Mouse (Mus musculus) limb, embryonic 13.5 days (tissue): ENCODE measurements around the gene Nod2. TPM values are rescaled to one million over a fixed set of nuclear protein-coding genes. Genes with fewer than 3 reads are reported as not detected.

Experiments
- ATAC-seq: fragments of 200-750 bp; cut with Nextera tagmentation; 2 replicates; pipeline ENCODE4 v1.8.0; 2017; ENCODE audit warnings: low read depth, moderate number of reproducible peaks, moderate TSS enrichment; ENCODE audit not compliant: low FRiP score
- H3K27ac ChIP-seq: fragments of 300-500 bp; sonication (generic); 2 replicates; pipeline ENCODE4 v1.5.1; 2015; ENCODE audit warnings: inconsistent platforms, mild to moderate bottlenecking, moderate library complexity
- H3K27me3 ChIP-seq: fragments of 300-500 bp; sonication (generic); 2 replicates; pipeline ENCODE4 v1.6.1; 2015; ENCODE audit warnings: mild to moderate bottlenecking, inconsistent platforms
- H3K36me3 ChIP-seq: fragments of 300-500 bp; sonication (generic); 2 replicates; pipeline ENCODE4 v1.6.1; 2015; ENCODE audit warnings: inconsistent platforms, mild to moderate bottlenecking, moderate library complexity
- H3K4me1 ChIP-seq: fragments of 300-500 bp; sonication (generic); 2 replicates; pipeline ENCODE4 v1.6.1; 2015; ENCODE audit warnings: inconsistent platforms
- H3K4me2 ChIP-seq: fragments of 300-500 bp; sonication (generic); replicated peaks from 2 replicates; pipeline ENCODE4 v1.6.1; 2015; ENCODE audit warnings: inconsistent platforms, mild to moderate bottlenecking, moderate library complexity
- H3K4me3 ChIP-seq: fragments of 300-500 bp; sonication (generic); 2 replicates; pipeline ENCODE4 v1.5.1; 2015; ENCODE audit warnings: moderate library complexity, mild to moderate bottlenecking, inconsistent platforms
- H3K9ac ChIP-seq: fragments of 300-500 bp; sonication (generic); 2 replicates; pipeline ENCODE4 v1.6.1; 2015; ENCODE audit warnings: mild to moderate bottlenecking, inconsistent platforms
- H3K9me3 ChIP-seq: fragments of 300-500 bp; sonication (generic); 2 replicates; pipeline ENCODE4 v1.6.1; 2016; ENCODE audit warnings: inconsistent platforms
- WGBS: fragments of 180-500 bp; shearing (Covaris S2); methylation state at CpG from one replicate; pipeline ENCODE4 v1.1.7; 2015; 5-methylcytosine and 5-hydroxymethylcytosine counted together
- polyA plus RNA-seq: library from polyadenylated mRNA; unstranded; fragments of >200 nt; fragmentation: Nextera tagmentation; extraction: Ambion mirVana; gene quantifications from 2 replicates; pipeline ENCODE4 v1.2.1, GENCODE M21; 2015

Nod2 gene
- polyA plus RNA-seq, 1 experiment from 2014 or later, result 0.36 TPM

GRCm38 (mm10) chr8:88701611-88702010 is 54.5 kb downstream of the Nod2 start:
- Histone ChIP-seq H3K27me3 (no peaks in the 10 kb centered on the region), H3K9ac (no peak overlapping the region), H3K4me2 (no peak overlapping the region), H3K4me1 (peaks cover 8% of the 10 kb centered on the region), H3K27ac (no peak overlapping the region), H3K9me3 (no peaks in the 10 kb centered on the region), H3K4me3 (no peak overlapping the region), H3K36me3 (no peaks in the 10 kb centered on the region)
- no peak for ATAC-seq
- 40% methylated on average over 2 of the region's 2 CpGs for WGBS

GRCm38 (mm10) chr8:88702816-88703215 is 55.7 kb downstream of the Nod2 start:
- WGBS, result 83% methylated on average over 3 of the region's 3 CpGs
- Histone ChIP-seq H3K9ac (no peak overlapping the region), H3K36me3 (no peaks in the 10 kb centered on the region), H3K27me3 (no peaks in the 10 kb centered on the region), H3K9me3 (no peaks in the 10 kb centered on the region), H3K27ac (no peak overlapping the region), H3K4me1 (peaks cover 6% of the 10 kb centered on the region), H3K4me3 (no peak overlapping the region), H3K4me2 (no peak overlapping the region)
- no peak for ATAC-seq

GRCm38 (mm10) chr8:88723256-88723963 is 76.3 kb downstream of the Nod2 start:
- ATAC-seq, result no peak
- H3K27ac ChIP-seq, result no peak overlapping the region
- 93% methylated on average over 2 of the region's 2 CpGs for WGBS

More at GRCm38 (mm10) chr8:88723256-88723963, 76.3 kb downstream of the Nod2 start:
- Histone ChIP-seq H3K4me3 (no peak overlapping the region), H3K9me3 (no peaks in the 10 kb centered on the region), H3K36me3 (peaks cover 43% of the 10 kb centered on the region), H3K4me2 (no peak overlapping the region), H3K4me1 (no peaks in the 10 kb centered on the region), H3K9ac (no peak overlapping the region), H3K27me3 (no peaks in the 10 kb centered on the region)

Other genes with a start within 250 kb of the Nod2 start
- 58.4 and 64.2 TPM in 2 replicates for gene Nkd1, start 126.0 kb upstream of the Nod2 start, polyA plus RNA-seq
- gene Snx20, start 11.2 kb upstream of the Nod2 start, polyA plus RNA-seq, result 1.2 and 1.5 TPM in 2 replicates
- 13.6 and 15.4 TPM in 2 replicates for gene Cyld, start 49.7 kb downstream of the Nod2 start, polyA plus RNA-seq